Mouse (Mus musculus) cerebellum, postnatal 4 days (tissue): Measurements from ENCODE around the gene Lmx1b.
A peak's percentile ranks its signal among the peaks of the same experiment; 100 is the strongest.

ENCODE experiments used
- DNase-seq, 2 experiments: peaks; one replicate each; pipeline ENCODE4 v3.0.0; 2022; ENCODE audit warnings: low spot score in 2 of 2, mixed read lengths in 1 of 2

Lmx1b gene

GRCm38 (mm10) chr2:33630081-33631021 is 10.0 kb downstream of the Lmx1b start:
- no peak for DNase-seq

GRCm38 (mm10) chr2:33629641-33630040 is 10.7 kb downstream of the Lmx1b start:
- DNase-seq, result no peak

- no peak for DNase-seq
Observed at GRCm38 (mm10) chr2:33628791-33629190, 11.5 kb downstream of the Lmx1b start.

GRCm38 (mm10) chr2:33627058-33627375 is 13.3 kb downstream of the Lmx1b start:
- DNase-seq, result no peak

- no peak for DNase-seq
Observed at GRCm38 (mm10) chr2:33626262-33627057, 13.9 kb downstream of the Lmx1b start.

GRCm38 (mm10) chr2:33617670-33618069 is 22.6 kb downstream of the Lmx1b start:
- DNase-seq, result no peak

DNA sequence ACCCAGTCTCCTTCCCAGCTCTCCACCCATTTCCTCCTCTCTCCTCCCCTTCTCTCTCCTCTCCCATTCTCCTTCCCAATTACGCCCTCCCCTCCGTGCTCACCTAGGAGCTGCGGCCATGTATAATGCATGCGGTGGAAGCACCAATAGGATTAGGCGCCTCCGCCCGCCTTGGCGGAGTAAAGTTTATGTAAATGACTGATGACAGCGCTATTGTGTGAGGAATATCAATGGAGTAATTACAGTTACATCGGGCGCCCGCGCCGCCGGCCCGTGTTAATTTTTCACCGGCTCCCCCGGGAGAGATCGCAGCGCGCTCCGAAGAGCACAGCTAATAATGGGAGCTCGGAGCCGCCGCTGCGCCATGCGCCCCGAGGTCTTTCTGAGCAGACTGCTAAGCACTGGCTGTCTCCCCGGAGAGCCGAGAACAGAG is 23.9 kb downstream of the Lmx1b start:
- DNase-seq, result no peak

DNA sequence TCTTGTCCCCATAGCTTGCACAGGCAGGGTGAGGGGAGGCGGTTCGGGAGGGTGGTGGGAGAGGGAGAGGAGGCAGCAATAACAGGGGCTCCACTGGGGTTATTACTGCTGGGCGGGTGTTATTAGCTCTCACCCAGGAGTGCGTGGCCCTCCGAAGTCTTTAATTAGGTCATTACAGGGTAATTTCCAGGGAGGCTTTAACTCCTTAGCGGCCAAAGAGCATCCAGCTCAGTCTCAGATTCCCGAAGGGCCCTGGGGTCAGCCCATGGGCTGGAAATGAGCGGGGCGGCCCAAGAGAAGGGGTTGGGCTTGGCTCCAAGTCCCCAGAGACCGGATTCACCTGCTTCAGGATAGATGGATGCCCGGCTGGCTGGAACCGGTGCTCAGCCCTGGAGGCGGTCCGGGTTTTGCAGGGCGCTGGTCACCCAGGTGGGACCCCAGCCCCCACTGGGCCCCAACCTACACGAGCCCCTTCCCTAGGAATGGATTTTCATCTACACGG is 24.4 kb downstream of the Lmx1b start:
- no peak for DNase-seq

DNA sequence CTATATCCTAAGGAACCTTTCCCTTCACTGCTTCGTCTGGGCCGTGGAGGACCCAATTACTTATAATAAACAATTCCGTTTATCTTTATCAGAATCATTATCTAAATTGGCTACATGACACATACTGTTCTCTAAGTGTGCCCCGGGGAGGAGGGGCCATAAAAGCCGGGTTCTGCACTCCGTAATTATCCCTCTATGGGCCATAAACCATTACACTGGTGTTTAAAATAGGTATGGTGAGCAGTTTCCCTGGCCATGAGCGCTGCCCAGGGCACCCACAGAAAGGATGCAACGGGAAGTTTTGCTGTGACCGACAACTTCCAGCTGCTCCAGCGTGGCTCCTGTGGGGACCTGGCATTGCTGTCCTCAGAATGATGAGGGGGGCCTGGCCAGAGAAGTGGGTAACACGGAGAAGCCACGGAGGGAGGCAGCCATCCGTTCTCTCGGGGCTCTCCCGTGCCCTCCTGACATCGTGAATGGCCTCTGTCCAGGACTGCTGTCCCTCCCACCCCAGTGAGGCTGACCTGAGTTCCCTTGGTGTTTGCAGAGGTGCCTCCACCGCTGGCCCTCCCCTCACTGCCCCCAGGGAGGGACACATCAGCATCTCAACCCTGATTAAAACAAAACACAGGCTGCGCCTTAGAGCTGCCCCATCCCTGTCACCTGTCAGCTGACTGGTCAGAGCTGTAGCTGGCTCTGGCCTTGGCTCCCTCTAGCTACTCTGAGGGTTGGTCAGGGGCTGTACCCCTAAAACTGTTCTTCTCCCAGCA is 34.6 kb downstream of the Lmx1b start:
- no peak for DNase-seq

- DNase-seq, result no peak
Observed at GRCm38 (mm10) chr2:33604846-33605486, 35.3 kb downstream of the Lmx1b start.

GRCm38 (mm10) chr2:33600520-33600919 is 39.8 kb downstream of the Lmx1b start:
- no peak for DNase-seq

DNA sequence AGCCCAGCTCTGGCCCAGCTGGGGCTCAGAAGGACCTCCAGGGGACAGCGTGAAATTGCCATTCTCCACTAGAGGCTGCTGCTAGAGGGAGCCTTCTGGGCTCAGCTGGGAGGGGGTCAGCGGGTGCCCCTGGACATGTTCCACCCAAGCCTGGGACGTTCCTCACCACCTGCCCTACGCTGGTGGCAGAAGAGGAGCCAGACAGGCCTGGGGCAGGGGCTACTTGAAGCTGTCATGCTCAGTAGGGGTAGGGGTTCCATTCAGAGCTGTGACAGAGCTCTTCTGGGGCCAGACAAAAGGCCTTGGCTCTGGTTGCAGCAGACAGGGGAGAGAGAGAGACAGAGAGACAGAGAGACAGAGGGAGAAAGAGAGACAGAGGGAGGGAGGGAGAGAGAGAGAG is 42.9 kb downstream of the Lmx1b start:
- no peak for DNase-seq

DNA sequence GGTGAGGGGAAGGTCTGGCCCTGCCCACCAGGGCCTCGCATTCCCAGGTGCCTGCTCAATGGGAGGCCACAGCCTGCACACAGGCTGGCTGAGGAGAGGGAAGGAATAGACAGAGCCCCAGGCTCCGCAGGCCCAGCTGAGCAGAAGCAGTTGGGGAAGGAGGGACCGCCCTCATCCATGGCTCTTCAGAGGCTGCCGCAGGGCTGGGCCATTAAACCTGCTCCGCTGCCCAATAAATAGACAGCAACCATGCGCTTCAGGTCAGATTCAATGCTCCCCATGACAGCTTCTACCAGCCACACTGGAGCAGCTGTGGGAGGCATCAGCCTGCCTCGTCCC is 45.3 kb downstream of the Lmx1b start:
- no peak for DNase-seq

DNA sequence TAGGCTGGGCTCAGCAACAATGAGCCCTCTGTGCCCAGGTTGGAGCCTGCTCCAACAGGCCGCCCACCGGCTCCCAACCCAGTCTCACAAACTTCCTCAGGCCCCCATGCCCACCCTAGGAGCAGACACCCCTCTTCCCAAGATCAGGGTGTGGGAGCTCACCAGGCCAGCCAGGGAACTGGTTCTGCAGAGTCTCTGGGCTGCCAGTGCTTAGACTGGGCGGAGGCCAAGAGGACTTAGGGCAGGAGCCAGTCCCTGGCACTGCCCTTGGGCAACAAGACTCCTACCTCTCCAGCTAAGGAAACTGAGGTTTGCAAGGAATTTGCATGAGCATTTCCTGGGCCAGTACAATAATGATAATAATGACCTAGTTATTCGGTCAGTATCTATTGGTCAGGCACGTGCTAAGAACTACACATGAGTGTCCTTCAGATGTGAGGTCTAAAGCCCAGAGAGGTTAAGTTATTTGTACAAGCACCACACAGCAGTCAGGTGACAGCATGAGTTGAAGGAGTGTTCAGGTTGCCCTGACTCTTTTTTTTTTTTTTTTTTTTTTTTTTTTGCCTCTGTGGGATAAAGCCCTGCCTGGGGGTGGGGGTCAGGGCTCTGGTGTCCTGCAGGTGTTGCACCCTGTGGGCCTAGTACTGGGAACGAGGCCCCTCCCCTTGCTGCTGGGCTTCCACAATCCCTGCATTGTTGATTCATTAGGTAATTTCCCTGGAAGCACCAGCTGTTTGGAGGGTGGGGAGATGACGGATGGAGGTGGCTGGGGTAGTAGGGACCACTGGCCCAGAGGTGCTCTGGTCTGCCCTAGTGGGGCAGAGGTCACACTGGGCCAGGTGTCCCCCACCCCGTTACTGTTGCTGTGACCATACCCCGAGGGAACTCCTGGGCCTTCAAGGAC is 45.9 kb downstream of the Lmx1b start:
- no peak for DNase-seq

DNA sequence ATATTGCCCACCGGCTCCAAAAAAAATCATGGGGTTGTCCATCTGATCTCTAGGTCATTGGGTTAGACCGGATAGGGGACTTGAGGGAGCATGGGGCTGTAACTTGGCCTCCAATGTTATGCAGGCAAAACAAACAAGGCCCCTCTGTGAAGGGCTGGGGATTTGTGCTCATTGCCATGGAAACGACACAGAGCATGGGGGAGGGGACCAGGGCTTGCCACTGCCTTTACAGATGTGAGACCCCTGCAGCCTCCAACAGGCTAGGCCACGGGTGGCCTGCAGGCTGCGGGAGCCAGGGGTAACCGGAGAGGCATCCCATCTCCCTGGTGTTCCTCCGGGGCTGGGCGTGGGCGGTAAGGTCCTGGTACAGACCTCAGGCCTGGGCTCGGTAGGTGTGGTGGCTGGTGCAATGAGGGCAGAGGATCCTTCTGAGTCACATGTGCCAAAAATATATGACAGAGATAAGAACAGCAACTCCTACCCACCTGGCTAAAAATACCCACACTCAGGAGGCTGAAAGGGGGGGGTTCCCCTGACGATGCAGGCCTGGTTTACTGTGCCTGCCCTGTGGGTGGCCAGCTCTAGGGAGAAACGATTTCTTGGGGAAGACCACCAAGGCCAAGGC is 47.3 kb downstream of the Lmx1b start:
- DNase-seq, result peak in 1 of 2 experiments; percentile 34

- no peak for DNase-seq
Observed at GRCm38 (mm10) chr2:33589280-33589679, 51.0 kb downstream of the Lmx1b start.

DNA sequence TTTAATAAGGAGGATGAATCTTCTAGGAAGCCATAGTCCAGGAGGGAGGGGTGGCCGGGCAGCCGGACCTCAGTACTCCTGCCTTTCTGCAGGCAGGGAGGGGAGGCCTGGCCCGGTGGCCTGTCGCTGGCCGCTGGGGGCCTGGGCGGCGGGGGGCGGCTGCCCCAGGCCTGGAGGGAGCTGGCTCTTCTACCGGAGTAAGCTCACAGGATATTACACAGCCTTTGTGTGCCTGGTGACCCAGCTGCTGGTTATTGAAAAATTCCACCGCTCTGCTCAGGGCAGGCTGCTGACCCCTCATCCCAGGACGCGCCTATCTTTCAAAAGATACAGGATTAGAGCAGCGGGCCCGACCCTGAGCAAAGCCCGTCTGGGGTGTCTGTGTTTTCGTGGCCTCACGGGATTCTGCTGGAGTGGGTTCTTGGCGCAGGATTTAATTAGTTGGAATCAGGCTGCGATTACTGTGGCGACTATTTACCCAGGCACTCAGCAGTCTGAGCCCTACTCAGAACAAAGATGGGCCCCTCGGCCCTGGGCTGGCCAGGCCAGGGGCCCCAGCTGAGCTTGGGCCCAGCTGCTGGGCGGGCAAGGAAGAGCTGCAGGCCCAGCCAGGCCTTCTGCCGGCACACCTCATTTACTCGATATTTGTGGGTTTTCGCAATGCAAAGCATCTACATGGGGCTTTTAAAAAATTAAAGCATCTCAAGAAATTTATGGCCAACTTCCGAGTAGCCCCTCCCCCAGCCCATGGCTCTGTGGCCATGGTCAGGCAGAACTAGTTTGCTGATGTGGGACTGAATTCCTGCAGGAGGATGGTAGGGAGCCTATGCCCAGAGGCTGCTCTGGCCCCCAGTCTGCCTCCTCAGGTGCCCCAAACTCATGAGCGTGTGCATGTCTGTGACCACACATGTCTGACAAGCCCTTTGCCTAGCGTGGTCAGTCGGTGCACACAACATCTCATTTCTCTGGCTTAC is 55.1 kb downstream of the Lmx1b start:
- no peak for DNase-seq

DNA sequence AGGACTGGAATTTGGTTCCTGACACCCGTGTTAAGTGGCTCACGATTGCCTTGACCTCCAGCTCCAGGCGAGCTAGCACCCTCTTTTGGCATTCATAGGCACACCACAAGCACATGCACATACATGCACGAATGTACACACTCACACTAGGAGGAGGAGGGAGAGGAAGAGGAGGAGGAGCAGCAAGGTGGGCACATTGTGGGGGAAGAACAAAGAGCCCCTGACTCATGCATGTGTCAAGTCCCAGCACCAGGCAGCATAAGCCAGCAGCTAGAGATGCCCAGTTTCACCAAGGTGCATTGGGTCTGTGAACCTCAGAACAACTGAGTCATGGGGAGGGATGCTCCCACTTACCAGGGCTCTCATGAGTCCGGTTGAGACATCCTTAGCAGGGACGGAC is 56.5 kb downstream of the Lmx1b start:
- DNase-seq, result no peak

DNA sequence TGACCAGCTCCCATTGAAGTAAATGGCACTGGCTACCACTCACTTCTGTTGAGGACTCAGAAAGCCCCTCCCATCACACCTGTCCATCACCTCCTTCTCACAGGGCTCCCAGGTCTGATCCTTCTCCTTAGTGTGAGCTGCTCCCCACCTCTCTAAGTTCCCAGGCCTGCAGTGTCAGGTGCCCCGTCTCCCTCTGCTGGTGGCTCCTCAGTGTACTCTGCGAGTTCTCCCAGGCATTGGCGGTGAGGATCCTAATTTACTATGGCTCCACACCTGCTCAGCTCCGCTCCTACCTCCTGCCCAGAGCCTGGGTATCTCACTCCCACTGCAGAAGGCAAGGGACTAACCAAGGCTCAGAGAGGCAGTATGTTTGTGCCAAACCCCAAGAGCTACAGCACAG is 57.0 kb downstream of the Lmx1b start:
- DNase-seq, result no peak
